Mouse (Mus musculus): ENCODE data around the gene Med19. TPM values are rescaled to one million over a fixed set of nuclear protein-coding genes. Genes with fewer than 3 reads are reported as not detected.

Med19 gene
- polyA plus RNA-seq, 1 experiment from 2014 or later = 55.4 TPM

DNA sequence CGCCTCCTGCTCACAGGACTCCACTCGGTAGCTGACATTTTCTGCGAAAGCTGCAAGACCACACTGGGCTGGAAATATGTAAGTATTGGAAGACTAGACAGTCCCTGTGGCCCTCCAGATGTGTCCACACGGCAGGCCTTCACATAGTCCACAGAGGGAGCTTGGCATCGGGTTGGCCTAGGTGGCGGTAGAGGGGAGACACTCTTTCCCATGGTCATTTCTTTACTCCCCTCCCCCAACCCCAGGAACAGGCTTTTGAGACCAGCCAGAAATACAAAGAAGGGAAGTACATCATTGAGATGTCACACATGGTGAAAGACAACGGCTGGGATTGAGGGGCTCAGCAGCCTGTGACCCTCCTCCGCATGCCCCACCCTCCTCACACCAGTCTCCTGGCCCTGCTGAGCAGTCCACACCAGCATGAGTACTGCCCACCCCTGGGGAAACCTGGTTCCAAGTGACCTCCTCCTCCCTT, 59.3 kb downstream of the Med19 start:
- Histone ChIP-seq H3K4me3 (ENCODE audit: low read depth, low read length) (no peak overlapping the region), H3K27me3 (ENCODE audit: control insufficient read depth, insufficient read depth, low read length) (no peaks in the 10 kb centered on the region), H3K36me3 (ENCODE audit: control insufficient read depth, insufficient read depth, low read length) (no peaks in the 10 kb centered on the region; the same call in 1 of the 2 replicates), H3K27ac (replicated peaks; ENCODE audit: low read depth, low read length) (no peak overlapping the region; the same call in 1 of the 2 replicates), H3K4me1 (ENCODE audit: control insufficient read depth, insufficient read depth, low read length) (peaks cover 53% of the 10 kb centered on the region), H3K9me3 (ENCODE audit: control insufficient read depth, low read length) (no peaks in the 10 kb centered on the region), H3K9ac (ENCODE audit: low read length) (no peak overlapping the region), H3K4me2 (ENCODE audit: low read depth, severe bottlenecking) (peak overlapping the region; percentile 7; the same call in 1 of the 2 replicates)
- 7% methylated on average over 8 of the region's 8 CpGs for WGBS
- DNase-seq (ENCODE audit: low spot score) (peak; percentile 67), ATAC-seq (ENCODE audit: insufficient number of reproducible peaks, low FRiP score, low TSS enrichment, low read depth) (peak; percentile 5; the same call in 1 of the 2 replicates)

Other genes with a start within 250 kb of the Med19 start
- 12.4 and 14.1 TPM in 2 replicates for gene Tfpi, start 201.6 kb upstream of the Med19 start, polyA plus RNA-seq (2014; fragmentation: Nextera tagmentation; extraction: Ambion mirVana)
- 35.2 and 38.7 TPM in 2 replicates for gene Ctnnd1, start 27.6 kb upstream of the Med19 start, polyA plus RNA-seq (2014; fragmentation: Nextera tagmentation; extraction: Ambion mirVana)
- gene Btbd18, start 19.3 kb upstream of the Med19 start, polyA plus RNA-seq (2014; fragmentation: Nextera tagmentation; extraction: Ambion mirVana) = 0.09 and 0.37 TPM in 2 replicates
- gene Selenoh, start 7.6 kb upstream of the Med19 start, polyA plus RNA-seq (2014; fragmentation: Nextera tagmentation; extraction: Ambion mirVana) = 485 and 509 TPM in 2 replicates
- not detected in 2 replicates for gene Gm28635, start 361 bp upstream of the Med19 start, polyA plus RNA-seq (2014; fragmentation: Nextera tagmentation; extraction: Ambion mirVana)
- 129 TPM in 2 replicates for gene Tmx2, start 738 bp downstream of the Med19 start, polyA plus RNA-seq (2014; fragmentation: Nextera tagmentation; extraction: Ambion mirVana)
- 31.1 and 32.6 TPM in 2 replicates for gene Zdhhc5, start 36.8 kb downstream of the Med19 start, polyA plus RNA-seq (2014; fragmentation: Nextera tagmentation; extraction: Ambion mirVana)
- 57.3 and 57.6 TPM in 2 replicates for gene Clp1, start 48.9 kb downstream of the Med19 start, polyA plus RNA-seq (2014; fragmentation: Nextera tagmentation; extraction: Ambion mirVana)
- 7.4 and 9.9 TPM in 2 replicates for gene Ypel4, start 55.7 kb downstream of the Med19 start, polyA plus RNA-seq (2014; fragmentation: Nextera tagmentation; extraction: Ambion mirVana)
- gene Gm19426, start 65.3 kb downstream of the Med19 start, polyA plus RNA-seq (2014; fragmentation: Nextera tagmentation; extraction: Ambion mirVana) = 4.6 and 6.1 TPM in 2 replicates
- 12.4 and 13.3 TPM in 2 replicates for gene Serping1, start 97.0 kb downstream of the Med19 start, polyA plus RNA-seq (2014; fragmentation: Nextera tagmentation; extraction: Ambion mirVana)
- gene Ube2l6, start 120.4 kb downstream of the Med19 start, polyA plus RNA-seq (2014; fragmentation: Nextera tagmentation; extraction: Ambion mirVana) = 21.9 and 23.3 TPM in 2 replicates
- gene Smtnl1, start 144.2 kb downstream of the Med19 start, polyA plus RNA-seq (2014; fragmentation: Nextera tagmentation; extraction: Ambion mirVana) = 0.10 and 0.32 TPM in 2 replicates
- gene Timm10, start 148.6 kb downstream of the Med19 start, polyA plus RNA-seq (2014; fragmentation: Nextera tagmentation; extraction: Ambion mirVana) = 46.9 and 53.6 TPM in 2 replicates
- gene Slc43a1, start 160.4 kb downstream of the Med19 start, polyA plus RNA-seq (2014; fragmentation: Nextera tagmentation; extraction: Ambion mirVana) = 36.0 and 37.8 TPM in 2 replicates
- gene Rtn4rl2, start 208.3 kb downstream of the Med19 start, polyA plus RNA-seq (2014; fragmentation: Nextera tagmentation; extraction: Ambion mirVana) = 0.75 and 0.96 TPM in 2 replicates